Mouse (Mus musculus) liver (tissue): ENCODE data around the gene Pou2f1.
"Not testable (repeated sequence)": the region's sequence is repeated elsewhere in the genome, so short reads cannot be mapped to it uniquely, and the experiment has no call there.

Experiments
- DNase-seq: peaks from one replicate; pipeline ENCODE4 v3.0.0-alpha.2; 2020; ENCODE audit warnings: mixed read lengths

The Pou2f1 gene

DNA sequence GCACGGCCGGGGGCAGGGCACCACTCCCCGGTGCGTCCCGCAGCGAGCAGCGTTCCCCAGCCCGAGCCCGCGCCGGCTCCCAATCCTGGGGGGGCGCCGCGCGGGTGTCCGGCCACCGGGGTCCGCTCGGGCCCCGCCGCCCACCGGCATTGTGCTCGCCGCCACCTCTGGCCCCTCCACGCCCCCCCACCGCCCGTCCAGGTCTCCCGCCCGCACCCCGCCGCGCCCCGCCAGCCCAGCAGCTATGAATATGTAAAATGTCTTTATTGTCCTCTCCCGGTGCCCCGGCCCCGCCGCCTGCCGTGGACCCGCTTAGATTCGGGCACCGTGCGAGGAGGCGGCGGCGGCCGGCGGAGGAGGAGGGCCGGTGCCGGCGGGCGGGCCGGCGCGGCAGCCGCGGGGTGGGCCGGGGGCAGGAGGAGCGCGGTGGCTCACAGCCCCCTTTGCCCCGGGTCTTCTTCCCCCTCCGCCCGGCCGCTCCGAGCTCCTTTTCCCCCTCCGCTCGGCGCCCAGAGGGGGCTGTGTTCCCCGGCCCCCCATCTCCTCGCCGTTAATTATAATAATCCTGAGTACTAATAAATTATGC is 481 bp downstream of the Pou2f1 start:
- peak; percentile 62 for DNase-seq

DNA sequence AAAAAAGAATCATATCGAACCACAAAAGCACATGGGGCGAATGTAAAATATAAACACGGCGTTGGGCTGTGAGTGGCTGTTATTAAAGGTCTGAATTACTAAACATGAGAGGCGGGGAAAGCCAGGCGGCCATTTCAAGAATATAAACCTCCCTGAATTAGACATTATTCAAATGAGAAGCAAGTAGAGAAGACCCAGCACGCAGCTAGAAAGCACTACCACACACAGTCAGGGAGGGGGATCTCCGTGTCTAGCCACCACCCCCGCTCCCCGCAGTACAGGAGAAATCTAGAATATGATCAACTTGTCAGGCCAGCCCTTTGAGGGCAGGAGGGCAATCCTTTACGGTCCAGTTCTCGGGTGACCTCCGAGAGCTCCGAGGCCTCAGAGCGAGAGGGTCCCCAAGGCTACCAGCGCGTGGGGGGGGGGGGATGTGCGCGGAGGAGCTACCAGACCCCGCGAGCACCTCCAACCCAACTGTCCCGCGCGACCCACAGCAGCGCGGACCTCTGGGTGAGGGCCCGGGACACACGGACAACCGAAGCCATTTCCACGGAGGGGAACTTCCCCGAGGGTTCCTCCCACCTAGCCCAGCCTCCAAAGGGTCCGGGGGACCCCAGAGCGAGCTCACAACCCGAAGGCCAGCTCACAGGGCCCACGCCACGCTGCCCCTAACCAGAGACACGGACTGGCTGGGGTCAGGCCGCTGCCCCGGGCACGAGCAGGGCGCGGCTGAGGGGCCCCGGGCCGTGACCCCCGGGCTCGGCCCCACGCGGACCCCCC is 1.2 kb downstream of the Pou2f1 start:
- peak; percentile 48 for DNase-seq

DNA sequence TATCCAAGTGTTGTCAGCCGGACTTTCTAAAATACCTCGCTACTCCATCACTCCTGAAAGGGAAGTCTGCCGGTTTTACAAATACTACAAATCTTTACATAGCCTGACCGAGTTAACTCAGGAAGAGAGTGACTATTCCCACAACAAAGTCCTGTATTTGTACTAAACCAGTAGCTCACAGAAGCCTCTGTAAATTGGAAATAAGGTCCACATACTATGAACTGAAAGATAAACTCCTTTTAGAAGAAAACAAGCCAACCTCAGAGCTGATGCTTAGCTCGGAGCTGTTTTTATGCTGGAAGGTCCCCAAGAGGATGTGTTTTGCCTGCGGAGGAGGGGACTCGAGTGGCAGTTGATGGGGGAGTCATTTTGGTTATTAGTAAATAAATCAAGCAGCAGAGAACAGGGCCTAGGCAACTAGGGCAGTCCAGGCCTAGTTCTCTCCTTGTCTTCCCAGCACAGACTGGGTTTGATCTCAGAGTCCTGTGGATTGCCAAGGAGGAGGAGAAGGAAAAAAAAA is 1.8 kb downstream of the Pou2f1 start:
- no peak for DNase-seq

DNA sequence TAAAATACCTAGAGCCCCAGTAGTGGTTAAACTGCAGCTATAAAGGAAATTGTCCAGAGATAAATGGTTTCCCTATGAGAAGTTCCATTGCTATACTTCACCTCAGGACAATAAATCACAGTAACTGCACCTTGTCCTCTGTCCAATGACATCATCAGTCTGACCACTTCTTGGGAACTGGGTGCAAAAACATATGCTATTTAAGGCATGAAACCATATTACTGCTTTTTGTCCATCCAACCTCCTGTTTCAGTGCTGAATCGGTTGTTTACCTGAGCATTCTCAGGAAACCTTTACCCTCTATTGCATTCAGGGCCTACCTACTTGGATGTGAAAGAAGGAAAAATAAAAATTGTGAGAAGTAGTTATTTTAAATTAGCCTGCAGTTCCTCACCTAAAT is 2.8 kb downstream of the Pou2f1 start:
- no peak for DNase-seq

DNA sequence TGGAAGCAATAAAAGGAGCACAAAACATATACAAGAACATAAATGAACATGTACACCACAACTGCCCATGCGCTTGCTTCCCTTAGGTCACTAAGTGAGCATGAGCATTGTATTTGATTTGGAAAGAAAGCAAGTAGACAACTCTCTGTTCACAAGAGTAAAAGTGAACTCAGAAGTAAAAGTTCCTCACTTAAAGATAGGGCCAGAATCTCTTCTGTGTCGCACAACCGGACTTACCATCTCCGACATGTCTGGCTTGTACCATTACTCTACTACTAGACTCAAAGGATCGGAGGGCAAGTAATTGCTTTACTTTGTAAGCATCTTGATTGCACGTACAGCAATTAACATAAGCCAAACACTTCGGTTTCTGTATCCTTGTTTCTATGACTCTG is 6.8 kb downstream of the Pou2f1 start:
- DNase-seq, result no peak

DNA sequence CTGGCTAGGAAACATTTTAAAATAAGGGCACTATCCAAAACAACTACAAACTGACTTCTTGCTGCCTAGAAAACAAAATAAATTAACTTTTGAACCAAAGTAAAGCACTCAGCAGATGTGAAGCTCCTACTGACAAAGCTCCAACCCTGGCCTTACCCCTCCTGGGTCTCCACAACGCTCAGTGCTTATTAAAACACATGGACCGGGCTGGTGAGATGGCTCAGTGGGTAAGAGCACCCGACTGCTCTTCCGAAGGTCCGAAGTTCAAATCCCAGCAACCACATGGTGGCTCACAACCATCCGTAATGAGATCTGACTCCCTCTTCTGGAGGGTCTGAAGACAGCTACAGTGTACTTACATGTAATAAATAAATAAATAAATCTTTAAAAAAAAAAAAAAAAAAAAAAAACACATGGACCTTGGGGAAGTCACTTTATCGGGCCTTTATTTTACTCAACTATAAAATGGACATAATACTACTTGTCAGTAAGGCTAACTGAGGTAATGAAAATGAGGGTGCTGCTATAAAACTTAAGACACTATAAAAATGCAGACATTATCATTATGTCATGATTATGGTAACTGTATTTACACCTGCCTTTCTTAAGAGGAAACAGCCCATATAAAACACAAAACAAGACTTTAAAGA is 7.3 kb downstream of the Pou2f1 start:
- DNase-seq, result not testable (repeated sequence)

DNA sequence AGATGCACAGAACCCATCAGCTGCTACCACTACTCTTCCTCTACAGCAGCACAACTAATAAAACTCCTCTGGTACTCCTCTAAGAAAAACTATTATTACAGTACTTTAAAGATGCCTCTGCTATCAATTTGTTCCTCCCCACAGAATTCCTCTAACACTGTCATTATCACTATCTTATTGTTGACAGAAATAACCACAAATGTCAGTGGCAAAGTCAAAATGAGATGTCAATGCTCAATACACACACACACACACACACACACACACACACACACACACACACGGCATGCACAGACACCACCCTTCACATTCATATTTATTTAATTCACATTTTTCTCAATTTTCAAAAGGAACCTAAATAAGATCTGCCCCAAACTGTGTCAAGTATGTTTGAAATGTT is 8.2 kb downstream of the Pou2f1 start:
- no peak for DNase-seq

DNA sequence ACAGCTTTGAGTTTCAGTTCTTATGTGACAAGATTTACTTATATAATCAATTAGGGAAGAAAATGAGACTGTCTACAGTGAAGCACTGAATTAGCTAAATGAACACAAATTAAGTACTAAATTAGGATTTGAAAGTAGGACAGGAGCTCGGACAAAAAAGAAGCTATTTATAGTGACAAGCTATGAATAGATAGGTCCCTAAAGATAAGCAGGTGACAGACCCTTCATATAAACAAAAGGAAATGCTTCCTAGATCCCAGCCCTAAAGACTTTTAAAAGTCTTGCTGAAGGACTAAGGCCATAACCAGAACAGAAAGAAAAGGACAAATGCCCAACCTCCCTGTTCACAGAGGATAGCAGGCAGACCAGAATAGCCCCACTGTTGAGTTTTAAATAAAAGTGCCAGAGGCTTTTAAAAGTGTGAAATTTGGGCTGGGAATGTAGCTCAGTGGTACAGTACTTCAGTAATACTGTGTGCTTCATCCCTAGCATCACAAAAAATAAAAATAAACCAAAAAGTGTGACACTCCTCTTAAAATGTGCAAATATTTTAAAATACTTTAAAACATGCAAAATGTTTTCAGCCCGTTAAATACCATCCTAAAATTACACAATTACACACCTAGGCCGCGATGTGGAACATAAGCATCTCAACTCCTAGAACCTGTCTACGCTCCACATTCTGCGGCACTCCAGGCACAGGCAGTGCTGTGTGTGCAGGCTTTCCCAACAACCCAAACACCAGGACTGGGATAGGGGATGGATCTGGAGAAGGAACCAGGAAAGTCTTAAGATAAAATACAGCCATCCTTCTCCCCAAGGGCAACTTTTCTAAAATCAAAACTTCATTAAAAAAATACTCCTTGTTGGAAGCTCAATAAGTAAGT is 9.0 kb downstream of the Pou2f1 start:
- DNase-seq, result no peak

DNA sequence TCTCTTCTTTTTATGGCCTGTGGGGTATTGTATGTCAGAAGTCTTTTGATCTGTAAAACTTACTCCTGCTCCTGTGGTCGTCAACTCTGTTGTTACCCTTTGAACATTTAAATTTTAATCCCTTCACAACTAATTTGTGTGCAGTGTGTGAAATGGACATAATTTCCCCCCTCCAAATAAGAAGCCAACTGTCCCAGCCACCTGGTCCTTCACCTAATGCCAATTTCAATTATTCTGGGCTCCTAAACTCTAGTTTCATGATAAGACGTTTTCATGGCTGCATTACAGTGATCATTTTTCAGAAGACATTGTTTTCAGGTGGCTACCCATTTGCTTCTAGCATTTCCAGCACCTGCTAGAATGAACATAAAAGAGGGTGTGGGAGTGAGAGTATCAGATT is 13.9 kb downstream of the Pou2f1 start:
- DNase-seq, result no peak

DNA sequence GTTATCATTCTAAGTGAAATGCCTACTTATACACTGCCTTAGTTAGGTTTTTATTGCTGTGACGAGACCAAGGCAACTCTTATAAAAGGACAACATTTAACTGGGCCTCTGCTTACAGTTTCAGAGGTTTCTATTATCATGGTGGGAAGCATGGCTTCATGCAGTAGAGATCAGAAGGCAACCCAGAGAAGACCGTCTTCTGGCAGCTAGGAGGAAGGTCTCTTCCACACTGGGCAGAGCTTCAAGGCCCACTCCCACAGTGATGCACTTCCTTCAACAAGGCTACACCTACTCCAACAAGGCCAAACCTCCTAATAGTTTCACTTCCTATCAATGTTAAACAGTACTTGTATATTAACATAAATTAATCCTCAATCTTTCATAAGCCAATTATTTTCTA is 14.4 kb downstream of the Pou2f1 start:
- DNase-seq, result no peak

DNA sequence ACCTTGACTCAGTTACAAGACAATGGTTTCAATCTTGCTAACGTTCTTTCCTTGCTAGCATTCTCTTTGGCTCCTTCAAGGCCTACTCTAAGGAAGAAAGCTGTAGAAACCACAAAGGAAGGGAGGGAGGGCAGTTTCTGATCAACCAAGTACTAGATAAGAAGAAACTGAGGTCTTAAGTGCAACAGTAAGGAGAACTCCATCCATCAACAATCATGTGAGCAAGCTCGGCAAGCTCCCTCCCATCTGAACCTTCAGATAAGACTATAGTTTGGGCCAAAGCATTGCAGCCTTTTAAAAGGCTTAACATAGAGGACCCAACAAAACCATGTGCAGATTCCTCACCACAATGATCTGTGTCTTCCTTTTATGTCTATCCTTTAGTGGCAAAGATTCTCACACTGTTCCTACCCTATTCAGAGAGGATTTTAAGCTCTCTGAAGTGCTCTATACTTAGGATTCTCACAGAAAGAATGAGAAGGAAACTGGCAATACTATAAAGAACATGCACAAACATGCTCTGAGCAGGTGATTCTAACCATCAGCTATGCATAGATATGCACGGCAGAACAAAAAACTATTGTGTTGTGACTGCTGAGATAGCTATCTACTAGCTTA is 16.6 kb downstream of the Pou2f1 start:
- DNase-seq, result peak; percentile 12

DNA sequence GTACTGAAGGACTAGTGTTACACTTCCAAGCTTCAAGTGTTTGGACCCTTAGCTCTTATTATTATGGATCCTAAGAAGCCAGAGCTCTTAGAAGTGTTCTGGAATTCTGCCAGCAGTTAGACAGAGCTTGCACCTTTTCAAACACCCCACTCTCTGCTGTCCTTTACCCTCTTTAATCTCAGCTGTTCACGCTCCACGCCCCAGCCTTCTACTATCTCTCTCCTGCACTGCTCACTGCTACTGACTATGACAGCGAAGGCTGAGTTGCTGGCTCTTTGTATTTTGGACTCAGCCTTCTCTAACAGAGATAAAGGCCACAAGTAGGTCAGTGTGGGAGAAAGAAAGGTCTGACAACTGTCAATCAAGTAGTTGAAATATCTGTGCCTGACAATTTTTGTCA is 17.3 kb downstream of the Pou2f1 start:
- DNase-seq, result peak; percentile 70

DNA sequence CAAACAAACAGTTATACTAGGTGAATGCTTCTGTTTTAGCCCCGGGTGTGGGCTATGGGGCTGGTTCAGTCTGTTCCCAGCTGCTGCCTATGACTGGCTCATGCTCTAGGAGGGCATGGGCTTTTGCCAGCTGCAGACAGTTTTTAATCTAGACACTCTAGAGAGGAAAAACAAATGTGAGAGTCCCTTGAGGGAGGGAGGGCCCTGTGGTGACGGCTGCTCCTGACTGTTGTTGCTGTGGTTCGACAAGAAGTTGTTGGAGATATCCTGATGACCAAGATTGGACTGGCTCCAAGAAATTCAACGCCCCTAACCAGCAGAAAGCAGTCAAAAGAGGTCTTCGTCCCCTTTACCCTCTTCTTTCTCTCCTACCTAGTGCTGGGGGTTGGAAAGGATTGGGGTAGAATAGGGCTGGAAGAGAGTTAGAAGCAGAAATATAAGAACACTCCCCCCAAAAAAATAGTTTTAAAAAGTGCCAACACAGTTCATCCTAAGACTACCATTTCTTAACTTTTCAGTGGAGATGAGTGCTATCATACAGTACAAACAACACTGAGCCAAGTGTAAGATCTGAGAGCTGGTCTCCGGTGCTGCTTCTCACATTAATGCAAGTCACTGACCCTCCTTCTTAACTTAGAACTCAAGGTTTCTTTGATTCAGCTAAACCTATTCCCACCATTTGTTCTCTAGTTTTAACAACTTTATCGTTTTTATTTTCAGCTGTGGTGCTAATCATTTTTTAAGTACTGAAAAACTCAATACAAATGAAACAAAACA is 25.6 kb downstream of the Pou2f1 start:
- peak; percentile 13 for DNase-seq

DNA sequence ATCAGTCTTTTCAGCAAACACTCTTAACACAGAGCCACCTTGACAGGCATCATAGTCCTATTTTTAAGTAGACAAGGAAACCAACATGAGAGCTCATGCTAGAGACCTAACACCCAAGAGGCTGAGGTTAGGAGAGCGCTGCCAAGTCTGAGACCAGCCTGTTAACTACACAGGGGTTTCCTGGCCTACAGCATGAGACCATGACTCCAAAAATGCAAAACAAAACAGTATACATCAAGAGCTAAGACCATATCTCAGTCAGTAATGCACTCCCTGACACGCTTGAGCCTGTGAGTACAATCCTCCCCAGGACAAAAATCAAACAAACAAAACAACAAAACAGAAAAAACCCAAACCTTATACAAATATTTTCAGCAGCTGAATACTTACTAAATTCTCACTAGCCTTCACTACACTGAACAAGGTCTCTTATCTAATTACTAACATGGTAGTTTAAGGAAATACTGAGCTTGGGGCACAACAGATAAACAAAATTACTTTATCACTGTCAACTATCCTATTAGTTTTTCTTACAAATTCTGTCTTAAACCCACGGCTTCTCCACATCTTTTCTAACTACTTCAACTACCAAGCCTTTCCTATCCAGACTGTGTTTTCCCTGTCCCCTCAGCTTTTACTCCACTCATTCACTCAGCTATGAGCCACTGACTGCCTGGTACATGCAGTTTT is 33.3 kb downstream of the Pou2f1 start:
- no peak for DNase-seq

DNA sequence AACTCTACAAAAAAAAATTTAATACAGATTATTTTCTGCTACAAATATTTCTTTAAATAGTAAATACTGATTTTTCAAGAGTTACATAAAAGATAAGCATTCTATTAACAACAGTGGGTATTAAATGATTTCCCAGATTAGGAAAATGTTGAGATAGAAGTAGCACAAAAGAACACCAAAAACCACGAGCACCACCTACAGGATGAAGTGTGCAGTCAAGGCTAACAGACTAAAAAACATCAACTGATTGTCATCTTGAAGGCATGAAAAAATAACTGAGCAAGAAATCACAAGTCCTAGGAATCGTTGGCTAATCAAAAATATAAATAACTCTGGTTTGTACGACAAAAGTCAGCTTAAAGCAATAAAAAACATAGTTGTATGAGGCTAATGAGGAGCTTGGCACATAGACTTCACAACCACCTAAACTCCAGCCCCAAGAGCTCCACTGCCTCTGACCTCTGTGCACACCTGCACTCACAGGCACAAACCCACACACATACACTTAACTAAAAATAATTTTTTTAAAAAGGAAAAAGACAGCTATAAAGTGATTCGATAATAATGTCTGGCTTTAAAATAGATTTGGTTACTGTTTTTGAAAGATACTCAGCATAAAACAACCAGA is 35.3 kb downstream of the Pou2f1 start:
- DNase-seq, result peak; percentile 27

DNA sequence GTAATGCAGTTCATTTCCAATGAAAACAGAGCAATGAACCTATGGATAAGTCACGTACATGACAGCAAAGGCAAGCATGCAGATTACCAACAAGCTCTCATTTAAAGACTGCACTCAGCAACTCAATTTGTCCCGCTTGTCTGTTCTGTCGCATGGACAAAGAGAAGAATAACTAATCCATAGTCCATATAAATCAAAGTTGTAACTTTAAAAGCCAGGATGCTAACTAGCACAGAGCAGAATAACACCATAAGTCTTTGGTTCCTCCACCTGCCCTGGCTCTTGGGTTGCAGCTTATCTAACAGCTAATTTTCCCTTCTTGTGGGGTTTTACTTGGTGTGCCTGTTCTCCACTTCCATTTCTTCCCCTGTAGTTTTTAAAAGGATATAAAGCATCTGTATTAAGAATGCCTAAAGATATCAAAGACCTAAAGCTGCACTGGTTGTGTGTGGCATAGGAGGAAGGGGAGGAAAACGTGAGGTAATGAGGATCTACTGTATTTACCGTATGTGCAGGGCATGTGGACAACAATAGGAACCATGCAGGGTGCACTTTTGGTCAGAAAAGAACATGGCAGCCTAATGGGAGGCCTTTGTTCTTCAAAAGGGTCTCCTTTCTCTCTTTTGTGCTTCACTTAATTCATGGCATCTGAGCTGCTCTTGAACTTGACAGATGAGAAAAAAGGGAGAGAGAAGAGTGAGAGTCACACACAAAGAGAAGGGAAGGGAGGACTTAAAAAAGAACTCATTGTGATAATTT is 36.1 kb downstream of the Pou2f1 start:
- DNase-seq, result no peak

DNA sequence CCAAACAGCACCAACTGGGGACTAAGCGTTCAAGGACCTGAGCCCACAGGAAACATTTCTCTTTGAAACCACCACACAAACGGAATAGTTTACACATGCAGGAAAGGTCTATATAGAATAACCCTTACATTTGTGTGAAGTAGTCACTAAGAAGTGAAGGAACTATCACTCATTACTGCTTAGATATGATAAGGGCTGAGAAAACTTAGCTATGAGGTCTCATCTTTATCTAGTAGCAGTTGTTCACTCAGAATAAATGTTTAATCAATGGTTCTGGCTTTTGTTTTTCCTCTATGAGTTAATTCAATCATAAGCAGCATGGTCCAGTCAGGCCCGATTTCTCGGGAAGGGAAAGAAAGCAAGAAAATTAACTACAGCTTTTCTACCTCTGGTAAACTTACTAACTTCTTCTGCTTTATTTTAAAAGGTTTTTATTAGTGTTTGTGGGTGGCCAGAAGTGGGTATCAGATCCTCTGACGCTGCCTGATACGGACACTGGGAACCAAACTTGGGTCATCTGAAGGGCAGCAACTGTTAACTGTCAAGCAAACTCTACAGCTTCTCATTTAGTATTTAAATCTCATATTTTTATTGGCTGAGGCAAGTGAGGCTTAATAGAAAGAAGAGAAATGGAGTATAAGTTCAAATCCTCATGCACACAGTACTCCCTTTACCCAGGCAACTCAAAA is 40.7 kb downstream of the Pou2f1 start:
- no peak for DNase-seq

DNA sequence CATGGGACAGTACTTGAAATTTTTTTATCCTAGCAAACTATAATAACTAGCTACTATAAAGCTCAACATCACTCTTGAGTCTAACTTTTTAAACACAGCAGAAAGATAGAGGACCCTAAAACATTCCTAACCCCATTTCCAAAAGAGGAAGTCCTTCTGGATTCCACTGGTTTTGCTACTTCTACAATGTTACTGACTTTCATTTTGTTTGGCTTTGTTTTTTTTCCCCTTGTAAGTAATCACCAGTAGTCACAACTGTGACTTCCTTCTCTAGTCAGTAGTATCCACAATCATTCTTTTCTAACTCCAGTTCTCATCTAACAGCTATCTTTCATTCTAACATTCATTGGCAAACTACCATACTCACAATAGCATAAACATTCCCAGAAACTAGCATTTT is 44.3 kb downstream of the Pou2f1 start:
- DNase-seq, result no peak

DNA sequence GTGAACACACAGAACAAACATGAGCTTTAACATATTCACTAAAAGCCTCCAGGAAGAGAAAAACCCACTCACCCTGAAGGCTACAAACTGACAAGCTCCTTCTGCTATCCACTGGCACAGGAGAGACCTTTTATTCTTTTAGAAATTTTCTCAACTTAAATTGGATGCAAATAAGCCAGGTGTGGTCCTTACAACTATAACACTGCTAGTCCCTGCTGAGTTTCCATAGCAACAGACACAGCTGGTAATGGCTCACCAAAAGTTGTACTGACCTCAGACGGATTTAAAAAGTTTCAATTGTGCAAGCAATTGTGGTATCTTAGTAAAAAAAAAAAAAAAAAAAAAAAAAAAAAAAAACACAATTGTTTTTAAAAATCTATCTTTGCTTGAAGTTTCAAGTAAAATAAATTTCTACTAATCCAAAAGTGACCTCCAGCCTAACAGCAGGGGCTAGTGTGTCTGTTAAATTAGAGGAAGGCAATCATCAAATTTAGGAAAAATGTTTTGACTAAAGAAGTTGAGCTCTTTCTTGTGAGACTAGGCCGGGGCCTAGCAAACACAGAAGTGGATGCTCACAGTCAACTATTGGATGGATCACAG is 54.2 kb downstream of the Pou2f1 start:
- no peak for DNase-seq
